Mouse (Mus musculus) neutrophil, adult 59 days (primary cell): Measurements from ENCODE around the gene Gm5797. TPM values are rescaled to one million over a fixed set of nuclear protein-coding genes. Genes with fewer than 3 reads are reported as not detected.

Experiments
- total RNA-seq, 2 experiments: library from RNA; stranded (reverse); gene quantifications; 1 replicate in 1 of 2; 2 replicates in 1 of 2; pipeline ENCODE4 v1.2.4; 2023

The Gm5797 gene
- not detected for total RNA-seq

GRCm38 (mm10) chr14:7332295-7332694 is at the start of gene Gm5797:
Gene Gm5797, minus strand, starts transcription at chr14:7332395.

GRCm38 (mm10) chr14:7365034-7365433 is 32.8 kb upstream of the Gm5797 start, which contains the start of gene Gm8374:
Gene Gm8374, minus strand, starts transcription at chr14:7365134.

GRCm38 (mm10) chr14:7314661-7315060 is 17.5 kb downstream of the Gm5797 start, which contains the start of gene Gm3739:
Gene Gm3739, minus strand, starts transcription at chr14:7315049.

Other genes with a start within 250 kb of the Gm5797 start
- under 1 TPM in 1 of 2 experiments, not detected in 1; 0.20 TPM for gene Gm3696, start 231.8 kb downstream of the Gm5797 start, total RNA-seq
- not detected for gene Gm6676, start 207.0 kb downstream of the Gm5797 start, total RNA-seq
- gene Gm3512, start 157.9 kb downstream of the Gm5797 start, total RNA-seq, result not detected
- gene Gm16434, start 137.9 kb downstream of the Gm5797 start, total RNA-seq, result not detected
- not detected for gene Gm3727, start 67.7 kb downstream of the Gm5797 start, total RNA-seq
- not detected for gene Gm3739, start 17.3 kb downstream of the Gm5797 start, total RNA-seq
- not detected for gene Gm8374, start 32.7 kb upstream of the Gm5797 start, total RNA-seq
- not detected for gene Gm3755, start 118.5 kb upstream of the Gm5797 start, total RNA-seq
- gene Gm3752, start 151.4 kb upstream of the Gm5797 start, total RNA-seq, result not detected
- gene Gm3558, start 236.2 kb upstream of the Gm5797 start, total RNA-seq, result not detected